Mouse (Mus musculus) heart, embryonic 12.5 days (tissue): ENCODE measurements around the gene Exoc2. TPM values are rescaled to one million over a fixed set of nuclear protein-coding genes. Genes with fewer than 3 reads are reported as not detected.

Source experiments
- ATAC-seq: fragments of 200-750 bp; cut with Nextera tagmentation; 2 replicates; pipeline ENCODE4 v1.8.0; 2017; ENCODE audit warnings: moderate TSS enrichment, moderate library complexity; ENCODE audit not compliant: insufficient number of reproducible peaks, low FRiP score
- H3K27ac ChIP-seq: fragments of 300-500 bp; sonication (generic); 2 replicates; pipeline ENCODE4 v1.5.1; 2016; ENCODE audit warnings: mild to moderate bottlenecking, moderate library complexity; ENCODE audit not compliant: poor library complexity, severe bottlenecking
- H3K27me3 ChIP-seq: fragments of 300-500 bp; sonication (generic); replicated peaks from 2 replicates; pipeline ENCODE4 v1.6.1; 2016; ENCODE audit warnings: mild to moderate bottlenecking, moderate library complexity
- H3K36me3 ChIP-seq: fragments of 300-500 bp; sonication (generic); 2 replicates; pipeline ENCODE4 v1.6.1; 2016; ENCODE audit warnings: mild to moderate bottlenecking, moderate library complexity
- H3K4me1 ChIP-seq: fragments of 300-500 bp; sonication (generic); replicated peaks from 2 replicates; pipeline ENCODE4 v1.6.1; 2016; ENCODE audit warnings: mild to moderate bottlenecking
- H3K4me2 ChIP-seq: fragments of 300-500 bp; sonication (generic); 2 replicates; pipeline ENCODE4 v1.6.1; 2016; ENCODE audit warnings: mild to moderate bottlenecking, moderate library complexity
- H3K4me3 ChIP-seq: fragments of 300-500 bp; sonication (generic); 2 replicates; pipeline ENCODE4 v1.5.1; 2016; ENCODE audit warnings: mild to moderate bottlenecking
- H3K9ac ChIP-seq: fragments of 300-500 bp; sonication (generic); 2 replicates; pipeline ENCODE4 v1.6.1; 2016; ENCODE audit warnings: mild to moderate bottlenecking, moderate library complexity
- H3K9me3 ChIP-seq: fragments of 300-500 bp; sonication (generic); replicated peaks from 2 replicates; pipeline ENCODE4 v1.6.1; 2016; ENCODE audit warnings: mild to moderate bottlenecking, moderate library complexity
- WGBS: fragments of 180-500 bp; shearing (Covaris S2); methylation state at CpG from one replicate; pipeline ENCODE4 v1.1.7; 2016; 5-methylcytosine and 5-hydroxymethylcytosine counted together
- polyA plus RNA-seq: library from polyadenylated mRNA; unstranded; fragments of >200 nt; fragmentation: Nextera tagmentation; extraction: Ambion mirVana; gene quantifications from 2 replicates; pipeline ENCODE4 v1.2.1, GENCODE M21; 2016

Exoc2 gene
- polyA plus RNA-seq, 1 experiment from 2014 or later, result 26.8 TPM

DNA sequence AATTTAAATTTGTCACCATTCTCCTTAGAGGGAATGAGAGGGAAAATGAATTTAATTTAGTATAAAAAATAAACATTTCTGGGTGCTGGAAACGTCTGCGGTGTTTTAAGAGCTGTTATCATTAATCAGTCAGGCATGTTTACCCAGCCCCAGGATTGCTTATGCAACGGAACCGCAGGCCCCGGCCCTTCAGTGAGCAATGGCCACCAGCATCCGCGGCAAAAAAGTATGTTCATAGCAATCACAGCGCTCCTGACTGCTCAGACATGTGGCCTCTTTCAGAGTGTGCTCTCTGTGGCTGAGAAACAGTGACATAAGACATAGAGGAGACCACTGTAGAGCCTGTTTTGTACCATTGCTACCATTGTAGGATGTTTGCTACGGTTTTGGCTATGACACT, 16.3 kb upstream of the Exoc2 start:
- H3K4me1 ChIP-seq, result 0 out of 2 replicates have a peak, but pooled peaks cover 5% of the 10 kb centered on the region
- no peak overlapping the region for H3K27ac ChIP-seq
- no peak for ATAC-seq
- no peak overlapping the region for H3K4me2 ChIP-seq
- H3K9me3 ChIP-seq, result no peaks in the 10 kb centered on the region
- peaks cover 20% of the 10 kb centered on the region for H3K27me3 ChIP-seq
- WGBS, result 50% methylated on average over 9 of the region's 9 CpGs
- H3K36me3 ChIP-seq, result no peaks in the 10 kb centered on the region
- H3K4me3 ChIP-seq, result no peak overlapping the region
- no peak overlapping the region for H3K9ac ChIP-seq

DNA sequence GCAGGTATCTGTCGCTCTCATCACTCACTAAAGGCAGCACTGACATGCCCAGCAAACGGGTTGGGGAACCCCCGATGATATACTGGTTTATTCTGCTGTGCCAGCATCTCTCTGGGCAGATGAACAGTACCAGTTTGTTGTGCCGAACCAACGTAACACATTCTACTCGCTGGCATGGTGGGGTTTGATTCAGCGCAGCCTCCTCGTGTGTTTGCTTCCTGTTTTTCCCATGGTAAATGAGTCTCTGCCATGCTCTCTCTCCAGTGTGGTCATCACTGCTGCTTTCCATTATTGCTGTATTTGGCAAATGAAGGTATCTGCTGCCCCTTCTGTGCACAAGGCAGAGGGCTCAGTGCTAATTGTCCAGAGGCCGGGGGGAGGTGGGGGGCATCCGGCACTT, 15.8 kb upstream of the Exoc2 start:
- no peak overlapping the region for H3K4me2 ChIP-seq
- H3K27me3 ChIP-seq, result peaks cover 20% of the 10 kb centered on the region
- no peak overlapping the region for H3K9ac ChIP-seq
- 0 out of 2 replicates have a peak, but pooled peaks cover 5% of the 10 kb centered on the region for H3K4me1 ChIP-seq
- no peaks in the 10 kb centered on the region for H3K9me3 ChIP-seq
- no peak overlapping the region for H3K4me3 ChIP-seq
- ATAC-seq, result no peak
- 83% methylated on average over 10 of the region's 10 CpGs for whole genome bisulfite sequencing
- H3K27ac ChIP-seq, result no peak overlapping the region
- H3K36me3 ChIP-seq, result no peaks in the 10 kb centered on the region

DNA sequence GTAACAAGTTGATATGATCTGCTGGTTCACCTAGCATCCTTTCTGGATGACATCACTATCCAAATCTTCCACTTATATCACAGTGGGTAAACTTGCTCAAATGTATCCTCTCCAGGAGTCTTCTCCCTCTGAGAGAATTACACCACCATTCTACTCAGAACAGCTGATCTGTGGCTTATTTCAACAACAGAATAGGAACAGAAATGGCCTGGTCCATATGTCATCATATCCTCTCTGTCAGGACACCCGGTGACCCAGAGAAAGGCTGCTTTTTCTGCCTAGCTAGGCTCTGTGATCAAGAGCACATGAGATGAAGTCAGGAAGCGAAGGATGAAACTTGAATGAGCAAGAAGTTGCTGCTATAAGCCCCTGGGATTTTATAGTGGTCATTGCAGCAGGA, 13.8 kb upstream of the Exoc2 start:
- peaks cover 20% of the 10 kb centered on the region for H3K27me3 ChIP-seq
- no peak overlapping the region for H3K9ac ChIP-seq
- 0 out of 2 replicates have a peak, but pooled peaks cover 5% of the 10 kb centered on the region for H3K4me1 ChIP-seq
- H3K4me3 ChIP-seq, result no peak overlapping the region
- 79% methylated on average over 2 of the region's 2 CpGs for WGBS
- no peaks in the 10 kb centered on the region for H3K36me3 ChIP-seq
- no peak overlapping the region for H3K4me2 ChIP-seq
- no peak for ATAC-seq
- H3K9me3 ChIP-seq, result no peaks in the 10 kb centered on the region
- no peak overlapping the region for H3K27ac ChIP-seq

DNA sequence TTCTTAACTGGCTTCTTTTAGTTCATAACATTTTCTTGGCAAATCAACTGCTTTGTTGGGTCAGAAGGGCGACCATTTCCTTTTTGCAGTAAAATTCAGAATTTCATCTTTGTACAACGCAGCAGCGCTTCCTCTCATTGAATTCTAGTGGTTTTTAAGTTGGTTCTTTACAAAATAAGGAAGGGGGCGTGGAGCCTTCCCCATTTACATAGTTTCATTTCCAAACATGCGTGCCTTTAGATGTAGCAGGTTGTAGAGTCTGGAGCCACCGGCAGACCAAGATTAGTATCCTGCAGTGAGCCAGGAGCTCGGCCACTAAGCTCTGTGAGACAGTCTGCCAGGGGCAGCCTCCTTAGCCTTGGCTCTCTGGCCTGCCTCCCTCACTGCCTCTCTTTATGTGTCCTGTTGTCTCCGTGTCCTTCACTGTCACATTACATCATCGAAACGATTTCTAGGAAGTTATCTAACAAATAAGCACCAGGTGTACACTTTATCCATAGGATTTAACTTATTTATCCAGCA, 13.1 kb upstream of the Exoc2 start:
- Histone ChIP-seq H3K27ac (no peak overlapping the region), H3K9me3 (no peaks in the 10 kb centered on the region), H3K4me2 (no peak overlapping the region), H3K36me3 (no peaks in the 10 kb centered on the region), H3K9ac (no peak overlapping the region), H3K4me3 (no peak overlapping the region), H3K27me3 (peaks cover 18% of the 10 kb centered on the region), H3K4me1 (0 out of 2 replicates have a peak, but pooled peaks cover 5% of the 10 kb centered on the region)
- 71% methylated on average over 10 of the region's 10 CpGs for WGBS
- ATAC-seq, result no peak

DNA sequence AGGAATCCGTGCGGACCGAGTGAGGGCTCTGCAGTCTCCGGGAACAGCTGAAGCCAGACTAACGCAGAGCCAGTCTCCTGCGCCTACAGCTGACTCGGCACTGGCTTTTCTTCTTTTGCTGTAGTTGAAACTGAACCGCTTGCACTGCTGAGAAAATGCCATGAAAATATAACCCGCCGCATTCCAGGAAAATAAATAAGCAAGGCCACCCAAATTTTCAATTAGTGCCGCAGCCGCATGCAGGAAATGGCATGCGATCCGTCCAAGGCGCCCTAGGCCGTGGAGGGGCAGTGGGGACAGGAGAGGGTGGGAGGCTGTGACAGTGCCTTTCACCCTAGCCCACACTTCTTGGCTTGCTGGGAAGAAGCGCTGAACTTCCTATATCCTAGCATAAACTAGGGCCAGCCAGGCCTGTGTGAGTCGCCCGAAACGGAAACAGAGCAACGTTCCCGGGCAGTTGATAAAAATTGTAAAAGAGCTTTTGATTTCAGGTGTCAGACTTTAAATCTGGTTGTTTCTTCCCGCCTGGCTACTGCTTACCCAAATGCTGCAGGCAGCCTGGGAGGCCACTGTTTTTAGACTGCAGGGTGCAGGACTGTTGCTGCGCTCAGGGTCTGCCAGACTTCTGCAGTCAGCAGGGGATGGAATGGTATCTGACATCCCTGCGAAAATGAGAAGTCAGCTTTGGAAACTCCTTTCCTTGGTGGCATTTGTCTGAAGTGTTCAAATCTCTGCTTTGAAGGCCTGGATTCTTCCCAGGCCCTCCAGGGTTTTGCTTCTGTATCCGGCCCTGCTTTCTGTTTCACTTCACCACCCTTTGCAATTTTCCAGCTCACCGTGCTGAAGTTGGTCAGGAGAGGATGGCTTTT, 11.9 kb upstream of the Exoc2 start:
- Histone ChIP-seq H3K4me3 (peak overlapping the region; percentile 47), H3K4me2 (peak overlapping the region; percentile 88), H3K27ac (no peak overlapping the region), H3K9me3 (no peaks in the 10 kb centered on the region), H3K9ac (peak overlapping the region; percentile 62), H3K27me3 (peaks cover 13% of the 10 kb centered on the region; the same call in 1 of the 2 replicates), H3K36me3 (no peaks in the 10 kb centered on the region), H3K4me1 (0 out of 2 replicates have a peak, but pooled peaks cover 5% of the 10 kb centered on the region)
- peak; percentile 72; the same call in 1 of the 2 replicates for ATAC-seq
- WGBS, result 7% methylated on average over 27 of the region's 27 CpGs

DNA sequence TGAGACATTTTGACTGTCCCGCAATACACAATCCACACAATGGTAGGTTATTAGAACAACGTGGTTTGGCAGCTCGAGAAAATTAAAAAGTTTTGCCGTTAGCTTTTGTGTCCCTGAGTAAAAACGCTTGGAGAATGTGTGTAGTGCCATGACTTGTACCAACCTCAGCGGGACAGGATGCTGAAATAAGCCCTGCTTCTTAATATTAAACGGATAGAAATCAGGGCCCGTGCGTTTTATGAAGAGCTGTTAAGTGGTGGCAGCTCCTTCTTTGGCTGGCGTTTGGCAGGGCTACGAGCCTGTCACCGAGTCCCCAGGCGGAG, 11.3 kb upstream of the Exoc2 start:
- H3K4me1 ChIP-seq, result 0 out of 2 replicates have a peak, but pooled peaks cover 5% of the 10 kb centered on the region
- H3K27ac ChIP-seq, result no peak overlapping the region
- peaks cover 13% of the 10 kb centered on the region; the same call in 1 of the 2 replicates for H3K27me3 ChIP-seq
- H3K9ac ChIP-seq, result peak overlapping the region; percentile 62; the same call in 1 of the 2 replicates
- no peaks in the 10 kb centered on the region for H3K9me3 ChIP-seq
- peak overlapping the region; percentile 47 for H3K4me3 ChIP-seq
- no peaks in the 10 kb centered on the region for H3K36me3 ChIP-seq
- no peak for ATAC-seq
- 15% methylated on average over 13 of the region's 13 CpGs for WGBS
- peak overlapping the region; percentile 88 for H3K4me2 ChIP-seq

DNA sequence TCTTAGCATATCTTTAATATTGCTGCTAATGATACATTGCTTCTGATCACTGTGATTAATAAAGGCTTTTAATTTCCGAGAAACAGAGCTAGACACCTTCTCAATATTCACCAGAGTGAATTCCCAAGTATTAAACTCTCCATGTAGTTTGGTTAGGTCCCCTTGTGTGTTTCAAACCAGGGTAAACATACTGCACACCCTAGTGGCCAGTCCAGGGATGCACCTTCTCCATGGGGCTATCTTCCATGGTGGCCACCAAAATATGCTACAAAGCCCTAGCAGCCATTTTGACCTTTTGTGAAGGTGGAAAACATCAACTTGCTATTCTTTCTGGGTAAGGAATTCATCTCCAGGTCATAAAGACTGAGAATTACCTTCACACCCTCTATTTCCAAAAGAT, 7.8 kb upstream of the Exoc2 start:
- H3K4me2 ChIP-seq, result no peak overlapping the region
- H3K9me3 ChIP-seq, result no peaks in the 10 kb centered on the region
- 0 out of 2 replicates have a peak, but pooled peaks cover 5% of the 10 kb centered on the region for H3K4me1 ChIP-seq
- no peak overlapping the region for H3K4me3 ChIP-seq
- no peaks in the 10 kb centered on the region for H3K36me3 ChIP-seq
- H3K9ac ChIP-seq, result no peak overlapping the region
- no peak for ATAC-seq
- H3K27ac ChIP-seq, result no peak overlapping the region
- WGBS, result 50% methylated on average over 1 of the region's 1 CpGs
- H3K27me3 ChIP-seq, result 0 out of 2 replicates have a peak, but pooled peaks cover 1% of the 10 kb centered on the region

DNA sequence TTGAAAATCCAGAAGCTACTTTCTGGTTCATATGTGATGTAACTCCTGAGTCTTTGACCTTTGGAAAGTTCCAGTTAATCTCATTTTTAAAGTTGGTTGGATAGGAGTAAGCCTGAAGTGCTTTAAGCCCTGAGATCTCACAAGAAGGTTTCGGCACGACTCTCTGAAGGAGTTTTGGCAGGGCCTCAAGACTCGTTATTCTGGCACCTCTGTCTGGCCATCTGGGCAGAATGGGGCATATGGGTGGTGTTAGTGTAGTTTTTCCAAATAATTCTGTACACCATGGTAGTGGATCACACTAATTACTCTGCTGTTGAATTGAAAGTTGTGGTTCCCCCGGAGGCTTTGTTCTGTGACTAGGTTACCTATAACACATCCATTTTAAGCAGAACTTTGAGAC, 4.3 kb upstream of the Exoc2 start:
- Histone ChIP-seq H3K36me3 (no peaks in the 10 kb centered on the region), H3K9me3 (no peaks in the 10 kb centered on the region), H3K4me2 (no peak overlapping the region), H3K27me3 (no peaks in the 10 kb centered on the region), H3K4me3 (no peak overlapping the region), H3K9ac (no peak overlapping the region), H3K4me1 (0 out of 2 replicates have a peak, but pooled peaks cover 4% of the 10 kb centered on the region), H3K27ac (no peak overlapping the region)
- WGBS, result 63% methylated on average over 4 of the region's 4 CpGs
- ATAC-seq, result no peak

DNA sequence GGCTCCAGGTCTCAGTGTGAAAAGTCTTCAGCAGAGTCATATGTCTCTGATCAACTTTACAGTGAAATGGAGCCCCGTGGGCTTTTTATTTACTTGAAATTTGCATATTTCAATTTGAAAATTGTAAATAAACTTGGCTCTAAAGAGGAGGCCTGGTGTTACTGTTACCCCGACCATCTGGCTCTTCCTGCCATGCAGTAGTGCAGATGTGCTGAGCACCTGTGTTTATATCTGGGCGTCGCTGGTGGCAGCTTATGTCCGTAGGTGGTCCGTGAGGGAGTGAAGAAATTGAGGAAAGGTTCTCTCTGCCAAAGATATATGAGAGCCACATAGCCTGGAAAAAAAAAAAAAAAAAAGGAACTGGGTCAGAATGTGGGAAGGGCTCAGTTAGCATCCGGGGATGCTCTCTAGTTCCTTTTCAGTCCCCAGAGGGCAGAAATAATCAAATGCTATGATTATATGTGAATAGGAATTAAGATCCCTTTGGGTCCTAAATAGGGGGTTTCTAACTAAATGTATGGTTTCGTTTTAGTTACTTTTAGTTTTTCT, 2.7 kb upstream of the Exoc2 start:
- no peak overlapping the region for H3K4me3 ChIP-seq
- no peak overlapping the region for H3K27ac ChIP-seq
- H3K9ac ChIP-seq, result no peak overlapping the region
- H3K4me2 ChIP-seq, result no peak overlapping the region
- no peaks in the 10 kb centered on the region for H3K36me3 ChIP-seq
- no peak for ATAC-seq
- peaks cover 9% of the 10 kb centered on the region for H3K4me1 ChIP-seq
- WGBS, result 53% methylated on average over 8 of the region's 8 CpGs
- no peaks in the 10 kb centered on the region for H3K9me3 ChIP-seq
- no peaks in the 10 kb centered on the region for H3K27me3 ChIP-seq

DNA sequence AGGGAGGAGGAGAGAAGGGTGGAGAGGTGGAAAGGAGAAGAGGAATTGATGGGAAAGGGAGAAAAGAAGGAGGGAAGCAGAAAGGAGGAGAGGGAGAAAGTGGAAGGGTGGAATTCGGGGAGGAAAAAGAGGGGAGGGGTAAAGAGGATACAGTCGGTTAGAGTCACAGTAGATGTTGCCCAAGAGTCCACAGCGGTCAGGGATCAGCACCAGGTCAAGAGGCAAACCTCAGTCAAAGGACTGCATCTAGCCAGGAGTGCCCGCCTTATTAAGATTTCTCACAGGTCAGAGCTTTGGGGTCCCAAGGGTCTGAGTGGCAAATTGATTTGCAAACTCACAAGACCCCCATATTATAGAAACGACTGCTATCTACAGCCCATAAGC, 346 bp upstream of the Exoc2 start:
- 0 out of 2 replicates have a peak, but pooled peaks have one; percentile 16 for ATAC-seq
- H3K27ac ChIP-seq, result peak overlapping the region; percentile 82
- WGBS, result 21% methylated on average over 5 of the region's 5 CpGs

DNA sequence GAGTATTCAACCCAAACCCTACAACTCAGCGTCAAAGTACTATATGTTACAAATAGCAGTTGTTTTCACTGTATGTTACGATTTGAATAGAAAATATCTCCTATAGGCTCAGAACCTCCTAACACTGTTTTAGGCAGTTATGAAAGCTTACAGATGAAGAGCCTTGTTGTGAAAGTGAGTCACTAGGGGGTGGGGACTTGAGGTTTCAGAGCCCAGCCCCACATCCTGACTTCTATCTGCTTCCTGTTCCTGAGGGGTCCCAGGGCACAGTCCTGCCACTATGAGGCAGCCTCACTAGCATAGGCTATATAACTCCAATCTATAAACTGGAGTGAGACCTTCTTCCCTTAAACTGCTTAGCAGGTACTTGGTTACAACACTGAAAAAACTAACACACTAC, 1.8 kb downstream of the Exoc2 start:
- no peak overlapping the region for H3K27ac ChIP-seq
- WGBS, result 82% methylated on average over 2 of the region's 2 CpGs
- H3K36me3 ChIP-seq, result no peaks in the 10 kb centered on the region
- H3K27me3 ChIP-seq, result no peaks in the 10 kb centered on the region
- H3K4me1 ChIP-seq, result peaks cover 27% of the 10 kb centered on the region
- H3K4me3 ChIP-seq, result no peak overlapping the region
- no peak for ATAC-seq
- no peaks in the 10 kb centered on the region for H3K9me3 ChIP-seq
- no peak overlapping the region for H3K9ac ChIP-seq
- H3K4me2 ChIP-seq, result 0 out of 2 replicates have a peak overlapping the region, but pooled peaks have one; percentile 7

More for the DNA sequence above, 346 bp upstream of the Exoc2 start:
- Histone ChIP-seq H3K4me3 (peak overlapping the region; percentile 80), H3K9me3 (no peaks in the 10 kb centered on the region), H3K4me2 (peak overlapping the region; percentile 71), H3K9ac (peak overlapping the region; percentile 89), H3K27me3 (no peaks in the 10 kb centered on the region), H3K4me1 (peaks cover 16% of the 10 kb centered on the region), H3K36me3 (no peaks in the 10 kb centered on the region)
